Mouse (Mus musculus): ENCODE measurements around the gene Tox2. TPM values are rescaled to one million over a fixed set of nuclear protein-coding genes. Genes with fewer than 3 reads are reported as not detected.

Gene Tox2
- polyA plus RNA-seq, 1 experiment from 2014 or later, result 1.8 TPM

DNA sequence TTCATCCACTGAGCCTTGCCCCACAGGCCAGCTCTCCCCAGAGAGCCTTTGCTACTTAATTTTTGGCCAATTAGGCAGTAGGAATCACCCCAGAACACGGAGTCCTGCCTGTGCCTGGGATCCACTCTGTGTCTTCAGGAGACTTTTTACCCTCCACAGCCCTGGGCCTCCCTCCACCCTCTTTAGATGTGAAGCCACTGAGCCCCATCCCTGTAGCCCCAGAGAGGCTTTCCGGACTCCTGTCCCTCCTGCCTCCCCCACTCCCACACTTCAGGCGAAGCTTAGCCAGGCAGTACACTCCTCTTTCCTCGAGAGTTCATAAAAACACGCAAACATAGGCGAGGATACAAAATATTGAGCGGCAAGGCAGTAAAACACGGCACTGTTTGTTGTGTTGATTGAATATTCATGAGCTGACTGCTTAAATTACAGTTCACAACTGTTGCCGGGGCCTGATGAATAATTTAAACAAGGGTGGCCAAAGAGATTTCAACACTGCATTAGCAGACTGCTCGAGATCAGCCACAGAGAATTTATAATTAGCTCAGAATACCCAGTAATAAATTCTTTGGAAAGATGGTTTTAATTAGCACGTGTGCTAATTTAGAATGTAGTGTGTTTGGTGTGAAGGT lies 94.2 kb downstream of the Tox2 start:
- no peaks in the 10 kb centered on the region for H3K9me3 ChIP-seq (ENCODE audit: low read length)
- H3K4me1 ChIP-seq (ENCODE audit: insufficient read depth, low read length), result no peaks in the 10 kb centered on the region
- H3K36me3 ChIP-seq (ENCODE audit: insufficient read depth, low read length), result no peaks in the 10 kb centered on the region
- H3K27ac ChIP-seq (ENCODE audit: low read length), result no peak overlapping the region
- ATAC-seq (ENCODE audit: low FRiP score, low TSS enrichment), result no peak
- no peak overlapping the region for H3K4me3 ChIP-seq (ENCODE audit: low read length)
- WGBS, result 38% methylated on average over 11 of the region's 11 CpGs
- H3K9ac ChIP-seq (replicated peaks; ENCODE audit: low read length), result no peak overlapping the region
- no peak overlapping the region for H3K4me2 ChIP-seq (replicated peaks; ENCODE audit: low read depth, low read length)
- peaks cover 46% of the 10 kb centered on the region for H3K27me3 ChIP-seq (ENCODE audit: insufficient read depth, low read length)

DNA sequence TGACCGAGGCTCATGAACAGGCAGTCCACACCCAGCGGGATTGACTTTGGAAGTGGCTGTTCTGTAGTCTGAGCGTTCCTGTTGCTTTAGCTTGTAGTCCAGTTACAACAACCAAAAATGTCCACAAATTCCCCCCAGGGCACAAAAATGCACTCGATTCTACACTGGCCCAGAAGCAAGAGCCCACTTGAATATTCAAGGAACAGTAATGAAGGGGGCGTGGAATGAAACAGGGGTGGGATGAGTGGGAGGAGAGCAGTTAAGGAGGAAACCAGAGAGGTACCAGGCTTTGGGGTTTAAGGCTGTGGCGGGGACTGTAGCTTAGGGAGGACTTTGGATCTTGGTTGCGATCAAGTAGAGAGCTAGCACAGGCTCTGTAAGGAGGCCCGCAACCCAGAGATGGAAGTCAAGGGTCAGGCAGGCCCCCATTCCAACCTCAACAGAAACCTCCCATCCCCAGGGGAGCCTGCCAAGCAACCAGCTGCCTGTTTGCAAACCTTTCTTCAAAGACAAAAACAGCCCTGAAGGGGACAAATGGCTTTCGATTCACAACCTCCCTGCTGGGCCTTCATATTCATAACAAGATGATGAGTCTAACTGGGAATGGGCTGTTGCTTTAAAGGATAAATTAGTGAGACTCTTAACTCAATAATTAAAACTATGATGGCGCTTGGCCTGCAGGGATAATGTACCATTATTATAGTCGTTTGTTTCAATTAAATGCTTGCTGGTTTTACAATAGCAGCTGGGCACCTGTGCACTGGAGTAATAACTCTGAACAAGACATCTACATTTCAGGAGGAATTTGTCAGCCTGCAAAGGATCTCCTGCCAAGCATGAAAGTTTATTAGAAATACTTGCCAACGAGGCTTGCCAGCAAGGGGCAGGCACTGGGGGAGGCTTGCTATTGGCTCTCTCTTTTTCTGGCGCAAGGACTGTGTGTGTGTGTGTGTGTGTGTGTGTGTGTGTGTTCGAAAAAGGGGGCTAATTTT lies 97.4 kb downstream of the Tox2 start:
- no peak overlapping the region for H3K27ac ChIP-seq (ENCODE audit: low read length)
- H3K9ac ChIP-seq (replicated peaks; ENCODE audit: low read length), result no peak overlapping the region
- no peaks in the 10 kb centered on the region for H3K36me3 ChIP-seq (ENCODE audit: insufficient read depth, low read length)
- no peak overlapping the region for H3K4me3 ChIP-seq (ENCODE audit: low read length)
- no peaks in the 10 kb centered on the region for H3K4me1 ChIP-seq (ENCODE audit: insufficient read depth, low read length)
- H3K9me3 ChIP-seq (ENCODE audit: low read length), result no peaks in the 10 kb centered on the region
- H3K4me2 ChIP-seq (replicated peaks; ENCODE audit: low read depth, low read length), result no peak overlapping the region
- H3K27me3 ChIP-seq (ENCODE audit: insufficient read depth, low read length), result peaks cover 37% of the 10 kb centered on the region
- 41% methylated on average over 14 of the region's 14 CpGs for WGBS
- no peak for ATAC-seq (ENCODE audit: low FRiP score, low TSS enrichment)

- no peak overlapping the region for H3K27ac ChIP-seq (ENCODE audit: low read length)
- H3K9me3 ChIP-seq (ENCODE audit: low read length), result no peaks in the 10 kb centered on the region
- no peak overlapping the region for H3K9ac ChIP-seq (replicated peaks; ENCODE audit: low read length)
- no peaks in the 10 kb centered on the region for H3K4me1 ChIP-seq (ENCODE audit: insufficient read depth, low read length)
- ATAC-seq (ENCODE audit: low FRiP score, low TSS enrichment), result no peak
- no peak overlapping the region for H3K4me2 ChIP-seq (replicated peaks; ENCODE audit: low read depth, low read length)
- 38% methylated on average over 5 of the region's 5 CpGs for WGBS
- H3K36me3 ChIP-seq (ENCODE audit: insufficient read depth, low read length), result no peaks in the 10 kb centered on the region
- peaks cover 33% of the 10 kb centered on the region for H3K27me3 ChIP-seq (ENCODE audit: insufficient read depth, low read length)
- H3K4me3 ChIP-seq (ENCODE audit: low read length), result no peak overlapping the region
Observed at GRCm38 (mm10) chr2:163301641-163302040, 98.7 kb downstream of the Tox2 start.

- Histone ChIP-seq H3K9me3 (ENCODE audit: low read length) (no peaks in the 10 kb centered on the region), H3K4me3 (ENCODE audit: low read length) (no peak overlapping the region), H3K27me3 (ENCODE audit: insufficient read depth, low read length) (peaks cover 28% of the 10 kb centered on the region), H3K36me3 (ENCODE audit: insufficient read depth, low read length) (no peaks in the 10 kb centered on the region), H3K27ac (ENCODE audit: low read length) (no peak overlapping the region), H3K9ac (replicated peaks; ENCODE audit: low read length) (no peak overlapping the region), H3K4me2 (replicated peaks; ENCODE audit: low read depth, low read length) (no peak overlapping the region), H3K4me1 (ENCODE audit: insufficient read depth, low read length) (no peaks in the 10 kb centered on the region)
- no peak for ATAC-seq (ENCODE audit: low FRiP score, low TSS enrichment)
- 28% methylated on average over 9 of the region's 9 CpGs for WGBS
Observed at GRCm38 (mm10) chr2:163303037-163303436, 100.1 kb downstream of the Tox2 start.

DNA sequence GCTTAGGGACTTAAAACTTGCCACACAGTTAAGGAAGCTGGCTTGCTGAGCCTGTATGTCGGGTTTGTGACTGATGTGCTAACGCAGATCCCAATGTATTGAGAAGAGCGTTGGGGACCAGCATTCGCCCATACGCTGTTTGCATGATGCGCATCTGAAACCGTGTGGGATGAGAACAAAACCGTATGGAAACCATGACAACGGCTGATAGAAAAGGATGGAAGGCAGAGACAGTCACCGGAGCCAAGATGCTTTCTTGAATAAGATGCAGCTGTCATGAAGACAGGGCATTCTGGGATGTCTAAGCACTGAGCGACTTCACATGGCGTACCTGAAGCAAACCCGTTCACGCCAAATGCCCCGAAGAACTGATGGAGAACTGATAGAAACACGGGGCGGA lies 106.5 kb downstream of the Tox2 start:
- H3K27ac ChIP-seq (ENCODE audit: low read length), result no peak overlapping the region
- H3K4me2 ChIP-seq (replicated peaks; ENCODE audit: low read depth, low read length), result no peak overlapping the region
- H3K9me3 ChIP-seq (ENCODE audit: low read length), result no peaks in the 10 kb centered on the region
- H3K9ac ChIP-seq (replicated peaks; ENCODE audit: low read length), result no peak overlapping the region
- H3K36me3 ChIP-seq (ENCODE audit: insufficient read depth, low read length), result no peaks in the 10 kb centered on the region
- H3K4me1 ChIP-seq (ENCODE audit: insufficient read depth, low read length), result no peaks in the 10 kb centered on the region
- 0 out of 2 replicates have a peak, but pooled peaks cover 2% of the 10 kb centered on the region for H3K27me3 ChIP-seq (ENCODE audit: insufficient read depth, low read length)
- no peak for ATAC-seq (ENCODE audit: low FRiP score, low TSS enrichment)
- H3K4me3 ChIP-seq (ENCODE audit: low read length), result no peak overlapping the region
- 91% methylated on average over 17 of the region's 17 CpGs for WGBS

DNA sequence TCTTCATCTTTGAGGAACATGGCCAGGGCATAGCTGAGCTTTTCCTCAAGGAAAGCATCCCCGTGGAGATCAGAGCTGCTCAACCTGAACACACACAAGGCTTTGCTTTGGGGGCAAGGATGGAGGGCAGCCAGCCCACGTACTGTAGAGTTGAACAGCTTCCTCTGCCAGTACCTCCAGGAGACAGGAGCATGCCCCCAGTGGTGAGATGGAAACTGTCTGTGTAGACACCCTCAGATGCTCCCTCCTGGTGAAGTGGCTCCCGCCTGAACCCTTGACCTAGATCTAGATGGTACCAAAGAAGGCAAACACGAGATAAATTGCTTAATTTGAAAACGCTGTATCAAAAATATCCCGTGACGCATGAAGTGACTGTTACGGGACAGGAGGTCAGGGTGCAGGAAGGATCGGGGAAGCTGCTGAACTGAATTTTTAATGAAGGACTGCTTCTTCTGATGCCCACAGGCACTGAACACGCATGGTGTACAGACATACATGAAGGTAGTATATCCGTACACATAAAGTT lies 107.3 kb downstream of the Tox2 start:
- Histone ChIP-seq H3K9ac (replicated peaks; ENCODE audit: low read length) (no peak overlapping the region), H3K4me3 (ENCODE audit: low read length) (no peak overlapping the region), H3K4me2 (replicated peaks; ENCODE audit: low read depth, low read length) (no peak overlapping the region), H3K27me3 (ENCODE audit: insufficient read depth, low read length) (0 out of 2 replicates have a peak, but pooled peaks cover 2% of the 10 kb centered on the region), H3K9me3 (ENCODE audit: low read length) (no peaks in the 10 kb centered on the region), H3K36me3 (ENCODE audit: insufficient read depth, low read length) (no peaks in the 10 kb centered on the region), H3K27ac (ENCODE audit: low read length) (no peak overlapping the region), H3K4me1 (ENCODE audit: insufficient read depth, low read length) (no peaks in the 10 kb centered on the region)
- 73% methylated on average over 11 of the region's 11 CpGs for WGBS
- ATAC-seq (ENCODE audit: low FRiP score, low TSS enrichment), result no peak

GRCm38 (mm10) chr2:163317281-163317680 lies 114.4 kb downstream of the Tox2 start:
- H3K36me3 ChIP-seq (ENCODE audit: insufficient read depth, low read length), result no peaks in the 10 kb centered on the region
- WGBS, result 79% methylated on average over 4 of the region's 4 CpGs
- no peak for ATAC-seq (ENCODE audit: low FRiP score, low TSS enrichment)

GRCm38 (mm10) chr2:163318777-163319176 lies 115.9 kb downstream of the Tox2 start:
- Histone ChIP-seq H3K4me1 (ENCODE audit: insufficient read depth, low read length) (no peaks in the 10 kb centered on the region), H3K27ac (ENCODE audit: low read length) (no peak overlapping the region), H3K36me3 (ENCODE audit: insufficient read depth, low read length) (no peaks in the 10 kb centered on the region), H3K4me3 (ENCODE audit: low read length) (no peak overlapping the region), H3K4me2 (replicated peaks; ENCODE audit: low read depth, low read length) (no peak overlapping the region), H3K9ac (replicated peaks; ENCODE audit: low read length) (no peak overlapping the region), H3K27me3 (ENCODE audit: insufficient read depth, low read length) (peaks cover 18% of the 10 kb centered on the region), H3K9me3 (ENCODE audit: low read length) (no peaks in the 10 kb centered on the region)
- ATAC-seq (ENCODE audit: low FRiP score, low TSS enrichment), result no peak
- WGBS, result 85% methylated on average over 3 of the region's 3 CpGs

More at GRCm38 (mm10) chr2:163317281-163317680, 114.4 kb downstream of the Tox2 start:
- Histone ChIP-seq H3K4me1 (ENCODE audit: insufficient read depth, low read length) (no peaks in the 10 kb centered on the region), H3K9ac (replicated peaks; ENCODE audit: low read length) (no peak overlapping the region), H3K27me3 (ENCODE audit: insufficient read depth, low read length) (peaks cover 11% of the 10 kb centered on the region), H3K9me3 (ENCODE audit: low read length) (no peaks in the 10 kb centered on the region), H3K4me2 (replicated peaks; ENCODE audit: low read depth, low read length) (no peak overlapping the region), H3K27ac (ENCODE audit: low read length) (no peak overlapping the region), H3K4me3 (ENCODE audit: low read length) (no peak overlapping the region)

DNA sequence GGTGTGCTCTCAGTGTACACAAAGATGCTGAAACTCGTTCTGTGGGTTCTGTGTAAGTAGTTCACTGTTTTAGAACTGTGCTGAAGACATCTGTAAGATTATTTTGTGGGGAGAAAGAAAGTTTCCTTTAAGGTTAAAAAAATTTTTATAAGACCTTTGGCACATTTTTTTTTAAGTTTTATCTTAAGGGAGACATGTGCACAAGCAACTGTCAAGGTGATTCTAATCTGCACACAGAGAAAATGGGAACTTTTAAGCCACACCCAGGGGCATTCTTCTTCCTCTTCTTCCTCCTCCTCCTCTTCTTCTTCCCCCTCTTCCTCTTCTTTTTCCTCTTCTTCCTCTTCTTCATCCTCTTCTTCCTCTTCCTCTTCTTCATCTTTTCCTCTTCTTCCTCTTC lies 120.2 kb downstream of the Tox2 start:
- no peaks in the 10 kb centered on the region for H3K9me3 ChIP-seq (ENCODE audit: low read length)
- no peak overlapping the region for H3K9ac ChIP-seq (replicated peaks; ENCODE audit: low read length)
- H3K27ac ChIP-seq (ENCODE audit: low read length), result no peak overlapping the region
- no peak overlapping the region for H3K4me3 ChIP-seq (ENCODE audit: low read length)
- H3K36me3 ChIP-seq (ENCODE audit: insufficient read depth, low read length), result no peaks in the 10 kb centered on the region
- WGBS, result 56% methylated on average over 1 of the region's 1 CpGs
- no peaks in the 10 kb centered on the region for H3K4me1 ChIP-seq (ENCODE audit: insufficient read depth, low read length)
- H3K27me3 ChIP-seq (ENCODE audit: insufficient read depth, low read length), result peaks cover 21% of the 10 kb centered on the region
- no peak overlapping the region for H3K4me2 ChIP-seq (replicated peaks; ENCODE audit: low read depth, low read length)
- no peak for ATAC-seq (ENCODE audit: low FRiP score, low TSS enrichment)
